Mouse (Mus musculus) bone marrow, adult 2 months (tissue): ENCODE data around the gene Agbl5.

Experiments used
- CTCF ChIP-seq: fragments of 200-500 bp; IDR thresholded peaks from 2 replicates; pipeline ENCODE4 v1.5.1; 2011; ENCODE audit warnings: low read length, control low read depth; ENCODE audit not compliant: control insufficient read depth, insufficient read depth
- POLR2A ChIP-seq: fragments of 200-500 bp; IDR thresholded peaks from 2 replicates; pipeline ENCODE4 v1.6.1; 2011; ENCODE audit warnings: low read depth, mild to moderate bottlenecking, control low read depth, low read length, borderline replicate concordance; ENCODE audit not compliant: control insufficient read depth

DNA sequence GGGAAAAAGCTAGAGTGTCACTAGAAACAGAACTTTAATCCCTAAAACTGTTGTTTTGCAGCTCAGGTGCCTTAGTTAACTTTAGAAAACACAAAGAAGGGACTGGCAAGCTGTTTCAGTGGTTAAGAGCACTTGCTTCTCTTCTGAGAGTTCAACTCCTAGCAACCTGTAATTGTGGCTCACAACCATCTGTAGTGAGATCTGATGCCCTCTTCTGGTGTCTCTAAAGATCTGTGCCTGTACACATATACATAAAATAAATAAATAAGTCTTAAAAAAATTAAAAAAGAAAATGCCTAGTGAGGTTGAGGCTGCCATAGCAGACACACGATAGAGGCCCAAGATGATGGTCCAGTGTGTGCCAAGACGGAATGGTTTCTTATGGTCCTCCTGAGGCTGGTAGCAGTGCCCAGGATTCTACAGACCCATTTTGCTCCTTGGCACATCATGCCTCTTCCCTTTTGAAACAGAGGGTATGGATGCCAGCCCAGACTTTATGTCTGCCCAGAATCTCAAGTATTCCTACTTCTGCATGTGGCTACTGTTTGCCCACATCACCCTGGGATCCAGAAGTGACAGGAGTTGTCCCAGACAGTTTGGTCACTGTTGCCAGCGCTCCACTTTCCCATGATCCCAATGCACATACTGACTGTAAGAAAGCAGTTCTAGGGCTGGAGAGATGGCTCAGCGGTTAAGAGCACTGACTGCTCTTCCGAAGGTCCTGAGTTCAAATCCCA is 46.4 kb downstream of the Agbl5 start:
- TF ChIP-seq CTCF: no peak
- TF ChIP-seq POLR2A: no peak
